Mouse (Mus musculus) intestine, embryonic 14.5 days (tissue): ENCODE measurements around the gene Fam102b. TPM values are rescaled to one million over a fixed set of nuclear protein-coding genes. Genes with fewer than 3 reads are reported as not detected.

Source experiments
- ATAC-seq: fragments of 200-750 bp; cut with Nextera tagmentation; replicated peaks from 2 replicates; pipeline ENCODE4 v1.8.0; 2017; ENCODE audit warnings: low read depth, moderate number of reproducible peaks, moderate TSS enrichment, moderate library complexity; ENCODE audit not compliant: low FRiP score, low TSS enrichment
- DNase-seq: peaks from one replicate; pipeline ENCODE4 v3.0.0-alpha.2; 2018; ENCODE audit warnings: low spot score
- H3K27ac ChIP-seq: fragments of 300-500 bp; sonication (generic); 2 replicates; pipeline ENCODE4 v1.5.1; 2014; ENCODE audit warnings: low read depth, mild to moderate bottlenecking, control low read depth
- H3K27me3 ChIP-seq: fragments of 300-500 bp; sonication (generic); replicated peaks from 2 replicates; pipeline ENCODE4 v1.6.1; 2014; ENCODE audit warnings: low read length, control low read depth; ENCODE audit not compliant: control insufficient read depth, insufficient read depth
- H3K36me3 ChIP-seq: fragments of 300-500 bp; sonication (generic); 2 replicates; pipeline ENCODE4 v1.6.1; 2014; ENCODE audit warnings: low read length, control low read depth; ENCODE audit not compliant: control insufficient read depth, insufficient read depth
- H3K4me1 ChIP-seq: fragments of 300-500 bp; sonication (generic); replicated peaks from 2 replicates; pipeline ENCODE4 v1.6.1; 2014; ENCODE audit warnings: low read length, control low read depth, mixed read lengths; ENCODE audit not compliant: control insufficient read depth, insufficient read depth
- H3K4me2 ChIP-seq: fragments of 300-500 bp; sonication (generic); 2 replicates; pipeline ENCODE4 v1.6.1; 2014; ENCODE audit warnings: low read length
- H3K4me3 ChIP-seq: fragments of 300-500 bp; sonication (generic); 2 replicates; pipeline ENCODE4 v1.5.1; 2014; ENCODE audit warnings: low read depth, low read length, control low read depth, mixed read lengths
- H3K9ac ChIP-seq: fragments of 300-500 bp; sonication (generic); 2 replicates; pipeline ENCODE4 v1.6.1; 2014; ENCODE audit warnings: mild to moderate bottlenecking, low read length
- H3K9me3 ChIP-seq: fragments of 300-500 bp; sonication (generic); 2 replicates; pipeline ENCODE4 v1.6.1; 2016; ENCODE audit warnings: low read length, control low read depth; ENCODE audit not compliant: control insufficient read depth
- WGBS: fragments of 180-500 bp; shearing (Covaris S2); extraction: QIAGEN DNeasy Blood & Tissue Kit; methylation state at CpG from one replicate; pipeline ENCODE4 v1.1.7; 2014; 5-methylcytosine and 5-hydroxymethylcytosine counted together
- polyA plus RNA-seq: library from polyadenylated mRNA; unstranded; fragments of >200 nt; fragmentation: Nextera tagmentation; extraction: Ambion mirVana; gene quantifications from 2 replicates; pipeline ENCODE4 v1.2.1, GENCODE M21; 2014

The Fam102b gene
- polyA plus RNA-seq, 1 experiment from 2014 or later = 10.3 TPM

DNA sequence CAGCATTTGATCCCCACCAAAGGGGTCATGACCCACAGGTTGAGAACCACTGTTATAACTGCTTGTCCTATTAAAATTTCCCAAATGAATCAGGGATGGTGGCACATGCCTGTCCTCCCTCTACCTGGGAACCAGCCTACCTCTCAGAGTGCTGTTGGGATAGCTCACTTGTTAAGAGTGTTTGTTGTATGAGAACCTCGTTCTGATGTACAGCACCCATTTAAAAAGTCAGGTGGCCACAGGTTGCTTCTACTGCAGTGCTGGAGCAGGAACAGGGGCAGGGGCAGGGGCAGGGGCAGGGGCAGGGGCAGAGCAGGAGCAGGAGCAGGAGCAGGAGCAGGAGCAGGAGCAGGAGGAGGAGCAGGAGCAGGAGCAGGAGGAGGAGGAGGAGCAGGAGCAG lies 28.2 kb downstream of the Fam102b start:
- WGBS = 76% methylated on average over 1 of the region's 1 CpGs
- Histone ChIP-seq H3K4me2 (no peak overlapping the region), H3K4me3 (no peak overlapping the region), H3K4me1 (no peaks in the 10 kb centered on the region; the same call in 1 of the 2 replicates), H3K27me3 (no peaks in the 10 kb centered on the region), H3K9me3 (no peaks in the 10 kb centered on the region), H3K36me3 (peaks cover 24% of the 10 kb centered on the region), H3K27ac (no peak overlapping the region), H3K9ac (no peak overlapping the region)
- no peak for DNase-seq
- ATAC-seq = no peak

DNA sequence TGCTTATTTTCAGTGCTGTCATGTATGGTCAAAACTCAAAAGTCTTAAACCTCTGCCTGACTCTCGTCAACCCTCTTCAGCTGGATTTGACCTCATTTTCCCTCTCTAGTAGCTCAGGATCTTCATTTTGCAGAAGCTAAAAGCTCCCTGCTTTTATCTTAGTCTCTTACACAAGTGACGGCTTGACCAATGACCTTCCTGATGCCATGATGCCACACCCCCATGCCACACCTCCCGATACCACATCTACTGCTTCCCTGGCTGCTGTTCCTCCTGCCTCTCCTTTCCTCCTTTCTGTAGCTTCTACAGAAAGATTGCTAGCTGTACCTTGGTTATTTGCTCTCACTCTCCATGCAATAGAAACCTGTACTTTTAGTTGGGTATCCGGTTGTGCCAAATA lies 29.6 kb downstream of the Fam102b start:
- no peak overlapping the region for H3K4me2 ChIP-seq
- no peak overlapping the region for H3K9ac ChIP-seq
- no peak overlapping the region for H3K4me3 ChIP-seq
- H3K9me3 ChIP-seq = no peaks in the 10 kb centered on the region
- 61% methylated on average over 4 of the region's 4 CpGs for WGBS
- no peaks in the 10 kb centered on the region for H3K27me3 ChIP-seq
- H3K4me1 ChIP-seq = no peaks in the 10 kb centered on the region
- H3K27ac ChIP-seq = no peak overlapping the region
- ATAC-seq (no peak), DNase-seq (no peak)
- peaks cover 32% of the 10 kb centered on the region for H3K36me3 ChIP-seq

DNA sequence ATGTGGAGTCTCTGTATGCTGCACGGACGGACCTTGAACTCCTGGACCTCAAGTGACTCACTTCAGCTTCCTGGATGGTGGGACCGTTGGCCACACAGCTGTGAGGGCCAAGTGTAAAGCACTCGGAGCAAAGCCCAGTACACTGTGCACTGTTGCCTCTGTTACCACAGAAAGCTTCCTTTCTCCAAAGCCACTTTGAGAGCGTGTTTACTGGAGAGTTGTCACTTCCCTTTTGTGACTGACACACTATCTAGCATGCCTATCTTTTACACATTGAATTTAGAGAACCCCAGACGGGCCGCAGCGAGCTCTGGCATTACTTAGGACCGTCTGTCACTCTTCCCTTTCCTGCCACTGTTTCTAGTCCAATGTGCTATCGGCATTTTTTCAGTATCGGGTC lies 30.1 kb downstream of the Fam102b start:
- H3K9ac ChIP-seq = no peak overlapping the region
- H3K9me3 ChIP-seq = no peaks in the 10 kb centered on the region
- H3K4me3 ChIP-seq = no peak overlapping the region
- 73% methylated on average over 11 of the region's 11 CpGs for WGBS
- H3K4me2 ChIP-seq = no peak overlapping the region
- no peak overlapping the region for H3K27ac ChIP-seq
- no peaks in the 10 kb centered on the region for H3K27me3 ChIP-seq
- DNase-seq = no peak
- ATAC-seq = no peak
- H3K36me3 ChIP-seq = peaks cover 33% of the 10 kb centered on the region
- no peaks in the 10 kb centered on the region for H3K4me1 ChIP-seq

DNA sequence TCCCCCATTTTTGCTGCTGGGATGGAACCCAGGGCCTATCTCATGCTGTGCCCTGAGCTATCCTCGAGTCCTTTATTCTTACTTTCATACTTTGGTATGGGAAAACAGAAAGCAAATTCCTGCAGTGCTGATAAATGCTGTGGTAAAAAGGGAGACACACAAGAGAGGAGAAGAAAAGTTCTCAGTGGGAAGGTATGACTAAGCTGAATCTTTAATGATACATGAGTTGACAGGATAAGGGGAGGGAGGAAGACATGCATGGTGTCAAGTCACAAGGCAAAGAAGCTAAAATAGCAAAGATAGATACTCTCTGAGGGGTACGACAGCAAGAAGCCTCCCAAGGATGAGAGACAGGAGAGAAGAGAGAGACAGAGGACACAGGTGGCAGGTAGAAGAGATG lies 32.0 kb downstream of the Fam102b start:
- Histone ChIP-seq H3K36me3 (peaks cover 32% of the 10 kb centered on the region), H3K4me1 (no peaks in the 10 kb centered on the region), H3K9me3 (no peaks in the 10 kb centered on the region), H3K4me2 (no peak overlapping the region), H3K27me3 (no peaks in the 10 kb centered on the region), H3K4me3 (no peak overlapping the region), H3K27ac (no peak overlapping the region), H3K9ac (no peak overlapping the region)
- no peak for DNase-seq
- WGBS = 91% methylated on average over 2 of the region's 2 CpGs
- no peak for ATAC-seq

DNA sequence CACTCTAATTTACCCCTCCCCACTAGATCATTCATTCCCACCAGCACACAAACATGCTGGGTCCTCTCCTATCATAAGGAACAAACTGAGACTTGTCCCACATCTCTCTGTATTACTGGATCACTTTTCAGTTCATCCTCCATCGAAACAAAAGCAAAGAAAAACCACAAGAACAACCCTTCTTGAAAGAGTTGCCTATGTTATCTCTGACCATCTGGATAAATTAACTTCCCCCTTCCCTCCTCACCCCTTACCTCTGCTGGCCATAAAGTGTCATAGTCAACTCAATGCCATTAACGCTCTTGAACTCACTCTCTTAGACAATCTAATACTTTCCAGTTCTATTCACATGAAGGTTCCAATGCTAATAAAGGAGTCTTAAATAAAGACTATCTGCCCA lies 32.9 kb downstream of the Fam102b start:
- peaks cover 32% of the 10 kb centered on the region for H3K36me3 ChIP-seq
- no peaks in the 10 kb centered on the region for H3K9me3 ChIP-seq
- H3K4me2 ChIP-seq = no peak overlapping the region
- no peaks in the 10 kb centered on the region for H3K4me1 ChIP-seq
- no peak overlapping the region for H3K4me3 ChIP-seq
- no peak overlapping the region for H3K27ac ChIP-seq
- H3K27me3 ChIP-seq = no peaks in the 10 kb centered on the region
- ATAC-seq = no peak
- no peak for DNase-seq
- no peak overlapping the region for H3K9ac ChIP-seq
- 89% methylated on average over 2 of the region's 2 CpGs for WGBS

DNA sequence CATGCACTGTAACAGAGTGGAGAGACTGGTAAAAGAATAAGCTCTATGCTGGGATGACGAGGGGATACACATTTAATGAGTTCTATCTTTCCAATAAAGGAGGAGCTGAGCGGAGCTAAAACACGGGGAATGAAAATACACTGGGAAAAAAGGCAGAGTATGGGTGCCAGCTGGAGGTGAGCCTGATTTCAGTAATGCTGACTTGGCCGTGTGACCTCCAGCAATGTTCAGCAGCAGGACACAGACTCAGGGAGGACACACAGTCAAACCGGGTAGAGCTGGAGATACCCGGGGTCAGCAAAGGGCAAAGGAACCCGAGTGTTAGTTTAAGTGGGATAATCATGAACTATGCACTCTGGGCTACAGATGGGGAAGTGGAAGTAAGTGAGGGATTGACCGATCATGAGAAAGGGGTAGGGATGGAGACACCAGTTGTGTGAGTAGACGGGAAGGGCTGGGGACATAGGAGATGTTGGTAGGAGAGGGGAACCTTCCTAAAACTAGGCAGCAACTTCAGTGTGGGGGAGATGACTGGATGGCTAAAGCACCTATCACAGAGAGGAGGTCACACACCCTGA lies 37.3 kb downstream of the Fam102b start:
- DNase-seq = no peak
- no peaks in the 10 kb centered on the region for H3K27me3 ChIP-seq
- H3K9me3 ChIP-seq = no peaks in the 10 kb centered on the region
- no peak overlapping the region for H3K4me2 ChIP-seq
- H3K27ac ChIP-seq = no peak overlapping the region
- no peak overlapping the region for H3K4me3 ChIP-seq
- ATAC-seq = no peak
- H3K4me1 ChIP-seq = no peaks in the 10 kb centered on the region
- H3K9ac ChIP-seq = no peak overlapping the region
- H3K36me3 ChIP-seq = peaks cover 57% of the 10 kb centered on the region
- 85% methylated on average over 9 of the region's 9 CpGs for WGBS

DNA sequence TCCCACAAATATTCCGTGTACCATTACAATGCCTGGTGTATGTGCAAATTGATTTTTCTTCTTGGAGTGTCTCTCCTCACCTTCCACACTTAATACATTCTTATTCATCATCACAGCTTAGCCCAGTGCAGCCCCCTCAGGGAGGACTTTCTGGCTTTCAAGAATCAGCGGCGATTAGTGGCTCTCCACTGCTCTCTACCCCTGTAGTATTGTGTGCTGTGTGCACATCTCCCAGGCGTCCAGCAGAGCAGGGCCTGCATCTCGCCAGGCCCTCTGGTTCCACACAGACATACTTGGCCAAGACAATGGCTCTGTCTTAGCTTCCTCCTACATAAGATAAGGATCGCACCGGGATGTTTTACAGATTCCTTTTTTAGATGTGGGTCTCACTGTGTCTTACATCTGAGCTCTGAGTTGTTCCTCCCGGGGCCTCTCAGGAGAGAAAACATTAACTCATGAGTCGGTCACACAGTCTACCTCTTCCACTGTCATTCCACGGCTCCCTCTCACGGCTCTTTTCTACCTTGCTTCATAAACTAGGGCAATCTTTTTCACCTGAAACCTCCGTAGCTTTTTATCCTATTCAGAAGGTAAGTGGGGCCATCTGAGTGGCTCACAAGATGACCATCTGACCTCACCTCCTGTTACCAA lies 40.3 kb downstream of the Fam102b start:
- no peak overlapping the region for H3K9ac ChIP-seq
- ATAC-seq = no peak
- 81% methylated on average over 12 of the region's 12 CpGs for WGBS

DNA sequence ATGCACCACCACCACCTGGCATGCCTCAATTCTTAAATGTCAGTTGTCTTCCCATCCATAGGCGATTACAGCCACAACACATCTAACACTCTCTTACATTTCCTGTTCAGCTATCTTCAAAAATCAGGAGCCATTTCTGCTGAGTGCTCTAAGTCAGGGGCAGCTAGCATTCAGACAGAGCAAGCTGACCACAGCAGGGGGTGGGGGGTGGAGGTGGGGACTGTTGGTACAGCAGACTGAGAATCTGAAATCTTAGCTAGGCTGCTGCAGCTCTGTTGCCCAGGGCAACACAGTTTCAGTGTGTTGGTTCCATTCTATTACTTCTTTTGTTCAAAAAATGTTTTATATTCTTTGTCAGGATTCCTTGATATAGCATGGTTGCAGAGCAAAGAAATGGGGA lies 40.9 kb downstream of the Fam102b start:
- Histone ChIP-seq H3K9ac (no peak overlapping the region), H3K9me3 (no peaks in the 10 kb centered on the region), H3K4me1 (no peaks in the 10 kb centered on the region), H3K36me3 (peaks cover 63% of the 10 kb centered on the region), H3K27me3 (no peaks in the 10 kb centered on the region), H3K4me3 (no peak overlapping the region), H3K4me2 (no peak overlapping the region), H3K27ac (no peak overlapping the region)
- 77% methylated on average over 1 of the region's 1 CpGs for WGBS
- ATAC-seq (no peak), DNase-seq (no peak)

More for the DNA sequence above, 40.3 kb downstream of the Fam102b start:
- Histone ChIP-seq H3K4me3 (no peak overlapping the region), H3K4me1 (no peaks in the 10 kb centered on the region), H3K36me3 (peaks cover 66% of the 10 kb centered on the region), H3K27ac (no peak overlapping the region), H3K4me2 (no peak overlapping the region), H3K27me3 (no peaks in the 10 kb centered on the region), H3K9me3 (no peaks in the 10 kb centered on the region)
- no peak for DNase-seq

DNA sequence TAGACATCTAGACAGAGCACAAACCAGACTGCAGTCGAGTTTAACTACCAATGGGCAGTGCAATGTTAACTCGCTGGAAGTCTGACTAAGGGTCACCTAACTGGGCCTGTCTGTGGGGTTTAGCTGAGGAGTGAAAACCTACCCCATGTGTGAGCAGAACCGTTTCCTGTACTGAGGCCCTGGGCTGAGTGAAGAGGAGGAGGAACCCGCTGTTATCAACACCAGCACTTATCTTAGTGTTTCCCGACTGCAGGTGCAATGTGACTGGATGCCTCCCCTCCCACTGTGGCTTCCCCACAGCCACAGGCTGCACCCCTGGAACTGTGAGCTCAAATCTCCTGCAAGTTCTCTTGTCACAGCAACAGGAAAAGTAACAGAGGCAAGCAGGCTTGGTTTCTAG lies 43.4 kb downstream of the Fam102b start:
- 73% methylated on average over 5 of the region's 5 CpGs for WGBS
- Histone ChIP-seq H3K9me3 (no peaks in the 10 kb centered on the region), H3K4me3 (no peak overlapping the region), H3K27ac (no peak overlapping the region), H3K4me2 (no peak overlapping the region), H3K9ac (no peak overlapping the region), H3K27me3 (no peaks in the 10 kb centered on the region), H3K36me3 (peaks cover 70% of the 10 kb centered on the region), H3K4me1 (no peaks in the 10 kb centered on the region)
- no peak for ATAC-seq
- no peak for DNase-seq
